Mouse (Mus musculus): ENCODE results near the gene Dock2.

Gene Dock2

DNA sequence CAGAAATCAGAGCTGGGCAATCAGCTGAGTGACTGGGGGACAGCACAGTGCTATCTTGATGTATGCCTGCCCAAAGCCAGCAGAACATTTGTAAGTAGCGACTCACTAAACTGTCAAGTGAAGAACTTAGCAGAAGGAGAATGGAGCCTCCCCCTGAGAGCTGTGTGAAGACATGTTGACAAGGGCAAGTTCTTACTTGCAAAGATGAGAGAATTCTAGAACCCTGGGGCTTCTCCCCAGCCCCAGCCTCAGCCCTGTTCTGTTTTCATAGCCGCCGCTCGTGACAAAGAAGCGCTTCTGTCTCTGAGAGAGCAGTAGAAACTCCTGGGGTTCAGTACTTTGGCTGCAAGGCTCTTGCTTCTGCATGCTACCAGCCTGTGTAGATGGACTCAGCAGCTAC, 444.0 kb downstream of the Dock2 start:
- no peak for DNase-seq

DNA sequence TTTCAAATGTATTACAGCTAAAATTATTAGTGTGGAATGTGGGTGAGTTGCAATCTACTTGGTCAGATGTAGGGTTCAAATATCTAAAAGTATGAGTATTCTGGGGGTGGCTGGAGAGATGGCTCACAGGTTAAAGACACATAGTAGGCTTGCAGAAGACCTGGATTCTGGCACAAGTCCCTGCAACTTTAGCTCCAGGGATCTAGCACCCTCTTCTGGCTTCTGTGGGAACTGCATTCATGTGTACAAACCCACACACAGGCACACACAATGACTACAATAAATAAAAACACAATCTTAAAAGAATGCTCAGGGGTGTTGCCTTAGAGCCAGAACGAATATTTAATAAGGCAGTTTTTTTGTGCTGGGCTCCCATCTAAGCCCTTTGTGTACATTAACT, 445.8 kb downstream of the Dock2 start:
- peak; percentile 9 for DNase-seq

- peak; percentile 52 for DNase-seq
These were observed 451.2 kb downstream of the Dock2 start for GRCm38 (mm10) chr11:34332344-34333031.

- no peak for DNase-seq
These were observed 460.0 kb downstream of the Dock2 start for GRCm38 (mm10) chr11:34323664-34324063.

DNA sequence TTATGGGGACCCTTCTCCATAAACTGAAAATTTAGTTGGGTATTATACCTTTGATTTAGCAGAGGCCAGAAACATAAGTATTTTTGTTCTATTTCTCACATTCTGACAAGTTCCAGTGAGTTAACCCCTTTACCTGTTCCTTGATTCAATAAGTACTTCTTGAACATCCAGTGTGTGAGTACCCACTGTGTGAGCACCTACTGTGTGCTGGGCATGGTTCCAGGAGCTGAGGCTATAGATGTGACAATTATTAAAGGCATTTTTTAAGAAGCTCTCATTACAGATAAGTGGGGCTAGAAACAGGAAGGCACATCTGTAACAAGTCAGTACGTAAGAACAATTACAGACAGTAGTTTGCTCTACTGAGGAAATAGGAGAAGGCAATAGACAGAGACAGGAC, 464.4 kb downstream of the Dock2 start:
- no peak for DNase-seq

- no peak for DNase-seq
These were observed 466.7 kb downstream of the Dock2 start for GRCm38 (mm10) chr11:34317001-34317400.

DNA sequence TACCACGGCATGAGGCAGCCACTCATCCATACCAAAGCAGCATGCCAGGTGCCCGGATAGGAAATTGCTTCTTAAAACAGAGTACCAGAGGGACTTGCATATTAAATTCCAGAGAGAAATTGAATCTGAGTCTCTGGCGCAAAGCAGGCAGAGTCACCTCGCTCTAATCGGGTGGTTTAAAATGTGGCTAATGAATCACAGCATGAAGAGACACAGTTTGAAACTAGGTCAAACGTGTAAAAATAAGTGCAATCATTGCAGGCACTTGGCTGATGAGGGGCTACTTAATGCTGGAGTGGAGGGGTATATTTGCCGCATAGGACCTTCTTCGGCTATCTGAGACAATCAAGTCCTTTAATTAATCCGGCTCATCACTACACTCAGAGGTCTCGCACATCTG, 467.5 kb downstream of the Dock2 start:
- DNase-seq = no peak

GRCm38 (mm10) chr11:34315383-34315782, 468.3 kb downstream of the Dock2 start:
- no peak for DNase-seq

GRCm38 (mm10) chr11:34314534-34315379, 468.9 kb downstream of the Dock2 start, which contains the start of gene Fam196b:
Gene Fam196b (plus strand): TSS chr11:34314822.
- no peak for DNase-seq

- peak; percentile 11 for DNase-seq
These were observed 471.5 kb downstream of the Dock2 start for GRCm38 (mm10) chr11:34312208-34312607.

GRCm38 (mm10) chr11:34311717-34312116, 472.0 kb downstream of the Dock2 start:
- no peak for DNase-seq

DNA sequence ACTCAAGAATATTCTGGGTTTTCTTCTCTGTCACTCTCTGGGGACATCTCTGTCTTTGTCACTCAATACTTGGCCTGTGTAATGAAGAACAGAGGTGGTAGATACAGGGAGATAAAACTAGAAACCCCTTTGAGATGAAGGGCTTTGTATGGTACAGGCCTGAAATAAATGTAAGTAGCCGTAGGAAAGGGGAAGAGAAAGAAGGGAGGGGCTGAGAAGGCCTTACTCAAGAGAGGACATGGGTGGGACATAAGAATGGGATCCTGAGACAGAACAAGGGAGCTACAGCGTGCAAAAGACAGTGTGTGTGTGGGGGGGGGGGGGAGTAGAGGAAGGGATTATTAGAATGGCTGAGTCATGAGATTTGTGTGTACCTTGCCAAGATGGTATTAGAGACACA, 474.3 kb downstream of the Dock2 start:
- DNase-seq = no peak

GRCm38 (mm10) chr11:34308731-34309130, 475.0 kb downstream of the Dock2 start:
- no peak for DNase-seq

GRCm38 (mm10) chr11:34306231-34306630, 477.5 kb downstream of the Dock2 start:
- DNase-seq = no peak

- no peak for DNase-seq
These were observed 483.6 kb downstream of the Dock2 start for GRCm38 (mm10) chr11:34300064-34300463.

DNA sequence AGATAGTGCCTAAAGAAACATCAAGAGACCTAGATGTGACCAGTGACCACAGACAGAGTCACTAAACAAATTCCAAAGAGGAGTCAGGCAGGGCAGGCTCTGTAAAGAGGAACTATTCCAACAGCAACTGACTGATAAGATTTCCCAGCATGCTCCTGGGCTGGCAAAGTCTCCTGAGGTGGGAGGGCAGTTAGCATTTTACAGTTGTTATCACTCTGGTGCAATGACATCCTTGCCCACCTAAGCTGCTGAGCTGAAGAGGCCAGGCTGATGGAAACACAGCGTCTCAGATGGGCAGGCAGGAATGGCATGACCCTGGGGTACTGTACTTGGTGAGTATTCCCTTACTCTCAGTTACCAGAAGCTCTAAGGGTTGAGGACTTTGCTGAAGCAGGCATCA, 484.1 kb downstream of the Dock2 start:
- peak; percentile 24 for DNase-seq

- no peak for DNase-seq
These were observed 485.9 kb downstream of the Dock2 start for GRCm38 (mm10) chr11:34297698-34298378.

- DNase-seq = no peak
These were observed 492.4 kb downstream of the Dock2 start for GRCm38 (mm10) chr11:34291304-34291703.

- no peak for DNase-seq
These were observed 493.0 kb downstream of the Dock2 start for GRCm38 (mm10) chr11:34290708-34291107.

DNA sequence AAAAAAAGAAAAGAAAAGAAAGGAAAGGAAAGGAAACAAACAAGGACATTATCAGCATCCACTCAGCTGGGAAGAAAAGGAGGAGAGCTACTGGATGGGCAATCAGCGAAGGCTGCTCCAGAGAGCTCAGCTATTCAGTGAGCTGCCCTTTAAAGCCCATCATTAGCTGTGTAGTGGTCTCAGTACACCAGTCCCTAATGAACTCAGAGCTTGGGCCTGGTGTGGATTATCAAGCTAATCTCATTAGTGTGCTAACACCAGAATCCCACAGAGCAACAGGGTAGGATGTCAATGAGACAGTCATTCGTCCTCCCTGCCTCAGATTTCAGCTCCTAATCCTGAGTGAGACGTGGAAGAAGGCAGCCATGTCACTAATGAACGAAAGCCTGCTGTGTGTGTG, 493.4 kb downstream of the Dock2 start:
- DNase-seq = no peak

- no peak for DNase-seq
These were observed 499.4 kb downstream of the Dock2 start for GRCm38 (mm10) chr11:34284124-34284808.

DNA sequence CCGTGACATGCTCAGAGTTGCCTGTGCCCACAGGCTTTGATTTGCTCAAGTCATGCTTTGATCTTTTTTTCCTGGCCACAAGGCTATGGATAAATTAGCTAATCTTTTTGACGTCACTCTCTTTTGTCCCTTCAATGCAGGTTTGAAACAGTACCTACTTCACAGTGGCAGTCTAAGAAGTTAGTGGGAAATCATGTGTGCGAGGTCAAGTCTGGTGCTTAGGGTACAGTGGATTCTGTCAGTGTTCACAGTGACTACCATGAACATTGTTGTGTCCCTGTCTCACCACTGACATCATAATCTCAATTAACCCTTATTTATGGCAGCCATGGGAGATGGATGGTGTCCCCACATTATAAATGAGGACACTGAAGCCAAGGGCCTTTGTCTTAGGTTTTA, 506.6 kb downstream of the Dock2 start:
- DNase-seq = no peak
